Mouse (Mus musculus): Measurements from ENCODE around the gene Aurkc. TPM values are rescaled to one million over a fixed set of nuclear protein-coding genes. Genes with fewer than 3 reads are reported as not detected.

Gene Aurkc
- not detected for polyA plus RNA-seq (2014; fragmentation: Illumina TruSeq; extraction: RNeasy Lipid Tissue Mini Kit (QIAGEN cat#74804); ENCODE audit: insufficient read depth, low read depth, low replicate concordance)

GRCm38 (mm10) chr7:6995251-6995650 is at the start of gene Aurkc:
TSS of gene Aurkc (plus strand) at chr7:6995300.

Other genes starting within 250 kb of the Aurkc start
- 10.7 TPM for gene Zfp954, start 126.2 kb downstream of the Aurkc start, polyA plus RNA-seq (2014; fragmentation: Illumina TruSeq; extraction: RNeasy Lipid Tissue Mini Kit (QIAGEN cat#74804); ENCODE audit: insufficient read depth, low read depth, low replicate concordance)
- gene Zfp773, start 141.5 kb downstream of the Aurkc start, polyA plus RNA-seq (2014; fragmentation: Illumina TruSeq; extraction: RNeasy Lipid Tissue Mini Kit (QIAGEN cat#74804); ENCODE audit: insufficient read depth, low read depth, low replicate concordance) = 0.65 TPM
- gene Zfp418, start 176.0 kb downstream of the Aurkc start, polyA plus RNA-seq (2014; fragmentation: Illumina TruSeq; extraction: RNeasy Lipid Tissue Mini Kit (QIAGEN cat#74804); ENCODE audit: insufficient read depth, low read depth, low replicate concordance) = 1.4 TPM
- gene Zfp772, start 214.7 kb downstream of the Aurkc start, polyA plus RNA-seq (2014; fragmentation: Illumina TruSeq; extraction: RNeasy Lipid Tissue Mini Kit (QIAGEN cat#74804); ENCODE audit: insufficient read depth, low read depth, low replicate concordance) = 3.9 TPM

Measured in lung, adult 10 weeks (tissue).